ENCODE assay signal across 8 mouse cellular contexts in the genomic region with DNA sequence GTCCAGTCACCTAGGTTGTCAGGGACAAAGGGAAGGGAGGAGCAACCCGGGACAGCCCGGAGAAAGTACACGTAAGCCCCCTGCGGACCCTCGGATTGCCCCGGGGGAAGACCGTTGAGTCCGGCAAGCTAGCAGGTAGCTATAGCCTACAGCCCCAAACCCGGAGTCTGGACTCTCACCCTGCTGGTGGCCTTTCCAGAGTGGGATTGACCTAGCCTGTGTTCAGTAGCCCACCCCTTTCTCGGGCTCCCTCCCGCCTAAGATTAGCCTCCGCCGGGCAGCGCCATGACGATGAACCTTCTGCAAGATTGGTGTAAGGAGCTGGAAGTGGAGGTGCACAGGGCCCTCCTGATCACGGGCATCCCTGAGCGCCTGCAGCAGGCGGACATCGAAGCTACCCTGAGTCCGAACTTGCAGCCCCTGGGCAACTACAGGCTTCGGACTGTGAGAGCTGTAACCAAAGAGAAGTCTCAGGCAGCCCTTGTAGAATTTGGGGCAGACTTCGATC. TPM values are rescaled to one million over a fixed set of nuclear protein-coding genes. Genes with fewer than 3 reads are reported as not detected.
A peak's percentile ranks its signal among the peaks of the same experiment; 100 is the strongest.
DNase-seq lines count a peak whose midpoint lies in the region; ATAC-seq and TF ChIP-seq lines count a peak whose summit lies in the region.

No protein-coding gene starts in this region.

- no peak for ATAC-seq in limb, embryonic 15.5 days (ENCODE audit: insufficient number of reproducible peaks, low FRiP score, low TSS enrichment, low read depth)

- peak; percentile 28 for DNase-seq in gastrocnemius, postnatal 10 days
- DNase-seq in gastrocnemius, postnatal 14 days, result no peak
- no peak for DNase-seq in testis, postnatal 14 days (ENCODE audit: low spot score)
- no peak for DNase-seq in urinary bladder, postnatal 36 days (ENCODE audit: low spot score in 2 of 2)
- no peak for DNase-seq in adipocyte (ENCODE audit: low spot score)
- DNase-seq in left cerebral cortex, adult 11 months (ENCODE audit: low spot score), result no peak

- no peak for TF ChIP-seq POLR2A in testis, adult 2 months (IDR thresholded peaks at IDR 0.05; ENCODE audit: control insufficient read depth, low read depth, low read length)

- peak overlapping the region; percentile 82 for H3K27ac ChIP-seq in testis, adult 2 months (ENCODE audit: control insufficient read depth, insufficient read depth, low read depth, low read length)
- H3K27ac ChIP-seq in limb, embryonic 15.5 days, result peak overlapping the region; percentile 69

- no peaks in the 10 kb centered on the region for H3K36me3 ChIP-seq in testis, adult 2 months (ENCODE audit: control insufficient read depth, insufficient read depth, low read length)
- H3K36me3 ChIP-seq in limb, embryonic 15.5 days, result no peaks in the 10 kb centered on the region

- peak overlapping the region; percentile 81 for H3K4me2 ChIP-seq in limb, embryonic 15.5 days

- H3K27me3 ChIP-seq in testis, adult 2 months (ENCODE audit: control insufficient read depth, insufficient read depth, low read length), result no peaks in the 10 kb centered on the region
- H3K27me3 ChIP-seq in limb, embryonic 15.5 days, result peaks cover 48% of the 10 kb centered on the region

- intact Hi-C loops in gastrocnemius, postnatal 14 days (cut with DNase I; ENCODE audit: low total_unique reads), result no loop called here

- H3K9ac ChIP-seq in limb, embryonic 15.5 days, result peak overlapping the region; percentile 69

- no peak for TF ChIP-seq CTCF in testis, adult 2 months (IDR thresholded peaks at IDR 0.05; ENCODE audit: control insufficient read depth, insufficient read depth, insufficient replicate concordance, low read depth, low read length)

- WGBS in limb, embryonic 15.5 days, result 1% methylated on average over 22 of the region's 22 CpGs

- peak overlapping the region; percentile 83 for H3K4me3 ChIP-seq in testis, adult 2 months (ENCODE audit: control insufficient read depth, low read depth, low read length)
- peak overlapping the region; percentile 64 for H3K4me3 ChIP-seq in limb, embryonic 15.5 days

- H3K4me1 ChIP-seq in testis, adult 2 months (ENCODE audit: control insufficient read depth, insufficient read depth, low read length), result peaks cover 31% of the 10 kb centered on the region
- peaks cover 70% of the 10 kb centered on the region for H3K4me1 ChIP-seq in limb, embryonic 15.5 days

- H3K9me3 ChIP-seq in limb, embryonic 15.5 days, result no peaks in the 10 kb centered on the region

RNA-seq across cellular contexts. Expression of a gene that starts 0.4 kb away (rescaled TPM):
- 10 to 100 TPM; 20.6 to 24.5 TPM for total RNA-seq in gastrocnemius, postnatal 10 days (2021)
- total RNA-seq in gastrocnemius, postnatal 14 days (2021), result 10 to 100 TPM in 1 of 2 experiments, 1 to 10 TPM in 1; 9.2 to 11.8 TPM
- polyA plus RNA-seq in testis, adult 2 months (2012; rRNA removed), result 34.2 and 41.6 TPM in 2 replicates
- 20.2 and 31.1 TPM in 2 replicates for polyA plus RNA-seq in limb, embryonic 15.5 days (2015; fragmentation: Nextera tagmentation; extraction: Ambion mirVana)

RNA-seq across cellular contexts. Expression of a gene that starts 14.6 kb away (rescaled TPM):
- under 1 TPM; 0.16 to 0.21 TPM for total RNA-seq in gastrocnemius, postnatal 10 days (2021)
- total RNA-seq in gastrocnemius, postnatal 14 days (2021), result not detected
- polyA plus RNA-seq in testis, adult 2 months (2012; rRNA removed), result 7.6 and 7.8 TPM in 2 replicates
- polyA plus RNA-seq in limb, embryonic 15.5 days (2015; fragmentation: Nextera tagmentation; extraction: Ambion mirVana), result 0.33 and 0.50 TPM in 2 replicates

RNA-seq across cellular contexts. Expression of a gene that starts 20.9 kb away (rescaled TPM):
- 100 to 1,000 TPM; 255 to 271 TPM for total RNA-seq in gastrocnemius, postnatal 10 days (2021)
- total RNA-seq in gastrocnemius, postnatal 14 days (2021), result 100 to 1,000 TPM; 247 to 276 TPM
- 433 and 509 TPM in 2 replicates for polyA plus RNA-seq in testis, adult 2 months (2012; rRNA removed)
- polyA plus RNA-seq in limb, embryonic 15.5 days (2015; fragmentation: Nextera tagmentation; extraction: Ambion mirVana), result 85.8 and 99.4 TPM in 2 replicates

RNA-seq across cellular contexts. Expression of a gene that starts 38.0 kb away (rescaled TPM):
- total RNA-seq in gastrocnemius, postnatal 10 days (2021), result under 1 TPM in 1 of 2 experiments, not detected in 1; 0.16 TPM
- total RNA-seq in gastrocnemius, postnatal 14 days (2021), result under 1 TPM in 1 of 2 experiments, not detected in 1; 0.04 TPM
- polyA plus RNA-seq in testis, adult 2 months (2012; rRNA removed), result 1.8 and 2.4 TPM in 2 replicates
- 0.14 and 0.20 TPM in 2 replicates for polyA plus RNA-seq in limb, embryonic 15.5 days (2015; fragmentation: Nextera tagmentation; extraction: Ambion mirVana)

RNA-seq across cellular contexts. Expression of a gene that starts 38.6 kb away (rescaled TPM):
- 1 to 10 TPM; 1.8 to 2.9 TPM for total RNA-seq in gastrocnemius, postnatal 10 days (2021)
- total RNA-seq in gastrocnemius, postnatal 14 days (2021), result 1 to 10 TPM; 1.6 to 2.6 TPM
- polyA plus RNA-seq in testis, adult 2 months (2012; rRNA removed), result 0.20 and 0.26 TPM in 2 replicates
- 4.0 and 5.1 TPM in 2 replicates for polyA plus RNA-seq in limb, embryonic 15.5 days (2015; fragmentation: Nextera tagmentation; extraction: Ambion mirVana)
